Mouse (Mus musculus) spleen, adult 2 months (tissue): ENCODE measurements around the gene Fance.

Experiments
- CTCF ChIP-seq: fragments of 200-500 bp; IDR thresholded peaks from 2 replicates; pipeline ENCODE4 v1.5.1; 2011; ENCODE audit warnings: mild to moderate bottlenecking, inconsistent platforms; ENCODE audit not compliant: insufficient read depth, insufficient read length, insufficient replicate concordance; ENCODE audit errors: extremely low read depth
- POLR2A ChIP-seq: fragments of 200-500 bp; IDR thresholded peaks from 2 replicates; pipeline ENCODE4 v1.6.1; 2011; ENCODE audit warnings: low read depth, low read length, inconsistent platforms

DNA sequence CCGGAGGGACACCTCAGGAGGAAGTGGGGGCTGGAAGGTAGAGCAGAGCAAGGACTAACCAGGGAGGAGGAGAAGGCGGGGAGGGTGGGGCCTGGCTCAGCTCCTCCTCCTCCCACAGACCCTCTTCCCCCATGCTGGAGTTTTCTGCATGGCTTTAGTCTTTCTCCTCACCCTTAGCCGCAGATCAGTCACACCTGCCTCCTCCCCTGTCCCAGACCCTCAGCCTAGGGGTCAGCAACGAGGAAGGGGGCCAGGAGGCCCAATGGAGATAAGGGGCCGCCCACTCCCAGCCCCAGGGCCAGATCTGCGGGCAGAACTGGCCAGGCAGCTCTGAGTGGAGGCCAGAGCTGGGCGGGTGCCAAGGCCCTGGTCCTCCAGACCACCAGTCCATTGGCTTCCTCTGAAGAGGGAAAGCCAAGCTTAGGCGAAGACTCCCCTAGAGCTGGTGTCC, 32.0 kb downstream of the Fance start:
- TF ChIP-seq CTCF, result no peak
- no peak for TF ChIP-seq POLR2A
